Mouse (Mus musculus) T-cell, adult 2 months (primary cell): ENCODE measurements around the gene Reln.

Experiments
- DNase-seq: peaks from one replicate; pipeline ENCODE4 v3.0.0; 2022; ENCODE audit warnings: low spot score

Reln gene

GRCm38 (mm10) chr5:21846616-21847290 lies 497.7 kb downstream of the Reln start:
- DNase-seq: no peak

GRCm38 (mm10) chr5:21844676-21845075 lies 499.8 kb downstream of the Reln start:
- no peak for DNase-seq
